Mouse (Mus musculus) intestine, postnatal 0 days (tissue): Measurements from ENCODE around the gene Pdzd2. TPM values are rescaled to one million over a fixed set of nuclear protein-coding genes. Genes with fewer than 3 reads are reported as not detected.
A peak's percentile ranks its signal among the peaks of the same experiment; 100 is the strongest.

Source experiments
- ATAC-seq: fragments of 200-750 bp; cut with Nextera tagmentation; 2 replicates; pipeline ENCODE4 v1.8.0; 2017; ENCODE audit warnings: mild to moderate bottlenecking, moderate TSS enrichment, moderate library complexity
- H3K27ac ChIP-seq: fragments of 300-500 bp; sonication (generic); 2 replicates; pipeline ENCODE4 v1.5.1; 2014; ENCODE audit warnings: mild to moderate bottlenecking, low read depth, low read length, moderate library complexity
- H3K27me3 ChIP-seq: fragments of 300-500 bp; sonication (generic); replicated peaks from 2 replicates; pipeline ENCODE4 v1.6.1; 2014; ENCODE audit warnings: low read length, mixed read lengths; ENCODE audit not compliant: control insufficient read depth, insufficient read depth
- H3K36me3 ChIP-seq: fragments of 300-500 bp; sonication (generic); 2 replicates; pipeline ENCODE4 v1.6.1; 2014; ENCODE audit warnings: mild to moderate bottlenecking, moderate library complexity; ENCODE audit not compliant: control insufficient read depth, insufficient read depth
- H3K4me1 ChIP-seq: fragments of 300-500 bp; sonication (generic); replicated peaks from 2 replicates; pipeline ENCODE4 v1.6.1; 2014; ENCODE audit warnings: antibody characterized with exemption, low read length, mixed read lengths; ENCODE audit not compliant: control insufficient read depth, insufficient read depth
- H3K4me2 ChIP-seq: fragments of 300-500 bp; sonication (generic); replicated peaks from 2 replicates; pipeline ENCODE4 v1.6.1; 2014; ENCODE audit warnings: low read depth, mild to moderate bottlenecking, moderate library complexity
- H3K4me3 ChIP-seq: fragments of 300-500 bp; sonication (generic); 2 replicates; pipeline ENCODE4 v1.5.1; 2014; ENCODE audit warnings: low read depth, low read length
- H3K9ac ChIP-seq: fragments of 300-500 bp; sonication (generic); 2 replicates; pipeline ENCODE4 v1.6.1; 2014; ENCODE audit warnings: mild to moderate bottlenecking, low read depth, low read length
- H3K9me3 ChIP-seq: fragments of 300-500 bp; sonication (generic); 2 replicates; pipeline ENCODE4 v1.6.1; 2016; ENCODE audit warnings: mixed run types; ENCODE audit not compliant: control insufficient read depth
- CTCF ChIP-seq: sonication (generic); IDR thresholded peaks from 2 replicates; pipeline ENCODE4 v1.5.1; 2016; ENCODE audit warnings: low read depth, mild to moderate bottlenecking, control low read depth, antibody characterized with exemption, moderate library complexity
- WGBS: fragments of 180-500 bp; shearing (Covaris S2); extraction: QIAGEN DNeasy Blood & Tissue Kit; methylation state at CpG from one replicate; pipeline ENCODE4 v1.1.7; 2014; 5-methylcytosine and 5-hydroxymethylcytosine counted together
- polyA plus RNA-seq: library from polyadenylated mRNA; unstranded; fragments of >200 nt; fragmentation: Nextera tagmentation; extraction: Ambion mirVana; gene quantifications from 2 replicates; pipeline ENCODE4 v1.2.1, GENCODE M21; 2015

Gene Pdzd2
- polyA plus RNA-seq, 1 experiment from 2014 or later = 10.1 TPM

DNA sequence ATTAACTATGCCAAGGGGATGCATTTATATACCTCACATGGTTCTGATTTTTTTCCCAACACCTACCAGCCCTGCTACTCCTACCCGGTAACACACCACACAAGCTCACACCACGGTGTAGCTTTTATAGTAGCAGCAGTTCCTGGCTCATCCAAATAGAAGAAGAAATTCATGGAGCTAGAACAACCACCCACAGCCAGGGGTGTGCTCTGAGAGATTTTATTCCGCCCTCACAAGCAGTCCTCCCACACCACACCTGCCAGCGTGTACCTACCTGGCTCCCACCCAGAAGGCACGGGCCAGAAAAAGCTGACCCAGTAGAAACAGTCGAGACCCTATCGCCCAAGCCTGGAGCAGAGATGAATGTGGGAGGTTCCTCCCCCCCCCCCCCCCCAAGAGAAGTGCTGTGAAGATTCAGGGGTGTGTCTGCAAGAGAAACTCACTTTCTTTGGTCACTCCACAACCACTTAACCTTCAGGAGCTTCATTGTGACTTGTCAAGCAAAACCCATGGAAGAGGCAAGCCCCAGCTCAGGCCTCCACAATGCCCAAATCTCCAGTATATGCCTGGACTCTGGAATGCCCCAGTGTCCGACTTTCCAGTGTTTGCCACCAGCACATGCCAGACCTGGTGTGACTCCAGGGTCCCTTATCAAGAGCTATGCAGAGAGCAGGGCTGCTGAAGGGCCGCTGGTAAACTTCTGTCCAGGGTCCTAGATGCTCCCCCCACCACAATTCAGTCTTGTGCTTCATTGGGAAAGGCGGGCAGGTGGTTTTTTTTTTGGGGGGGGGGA is 1.2 kb downstream of the Pdzd2 start:
- Histone ChIP-seq H3K27ac (no peak overlapping the region), H3K9me3 (no peaks in the 10 kb centered on the region), H3K4me2 (no peak overlapping the region), H3K27me3 (peaks cover 55% of the 10 kb centered on the region), H3K4me3 (peak overlapping the region; percentile 51; the same call in 1 of the 2 replicates), H3K4me1 (peaks cover 7% of the 10 kb centered on the region; the same call in 1 of the 2 replicates), H3K9ac (no peak overlapping the region), H3K36me3 (no peaks in the 10 kb centered on the region)
- no peak for ATAC-seq
- WGBS = 39% methylated on average over 10 of the region's 10 CpGs
- no peak for TF ChIP-seq CTCF

DNA sequence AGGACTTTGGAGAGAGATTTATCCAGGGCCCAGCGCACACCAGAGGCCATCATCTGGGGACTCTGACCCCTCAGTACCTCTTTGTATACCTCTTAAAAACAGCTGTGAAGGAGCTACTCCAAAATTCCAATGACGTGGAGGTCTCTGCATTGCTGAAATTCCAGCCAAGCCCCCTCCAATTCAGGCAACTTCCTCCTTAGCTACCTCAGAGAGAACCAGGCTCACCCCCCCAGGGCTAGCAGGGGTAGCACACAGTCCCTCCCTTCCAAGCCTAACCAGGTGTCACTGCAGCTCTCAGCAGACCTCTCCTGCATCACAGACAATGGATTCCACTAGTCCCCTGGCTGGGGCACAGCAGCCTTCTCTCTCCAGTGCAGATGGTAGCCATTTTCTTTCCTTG is 4.5 kb downstream of the Pdzd2 start:
- Histone ChIP-seq H3K4me2 (no peak overlapping the region), H3K4me1 (peaks cover 7% of the 10 kb centered on the region; the same call in 1 of the 2 replicates), H3K27me3 (peaks cover 35% of the 10 kb centered on the region), H3K9ac (no peak overlapping the region), H3K36me3 (no peaks in the 10 kb centered on the region), H3K27ac (no peak overlapping the region), H3K9me3 (no peaks in the 10 kb centered on the region), H3K4me3 (no peak overlapping the region)
- WGBS = 48% methylated on average over 2 of the region's 2 CpGs
- ATAC-seq = no peak
- no peak for TF ChIP-seq CTCF

DNA sequence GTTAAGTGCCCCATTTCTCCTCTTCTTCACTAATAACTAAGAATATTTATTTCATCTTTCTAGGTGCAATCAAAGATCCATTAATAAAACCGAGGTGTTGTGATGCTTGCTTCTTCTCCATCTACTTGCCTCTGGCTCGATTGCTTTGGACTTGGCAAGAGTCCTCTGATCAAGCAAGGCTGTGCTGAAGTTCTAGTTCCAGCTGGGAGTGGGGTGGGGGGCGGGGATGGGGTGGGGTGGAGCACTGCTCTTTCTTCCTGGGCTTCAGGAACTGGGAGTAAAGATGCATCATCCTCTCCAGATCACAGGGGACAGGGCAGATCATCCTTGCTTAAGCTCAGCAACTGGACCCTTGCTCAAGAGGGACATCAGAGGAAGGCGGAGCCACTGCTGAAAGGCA is 5.5 kb downstream of the Pdzd2 start:
- H3K27me3 ChIP-seq = peaks cover 25% of the 10 kb centered on the region
- H3K9ac ChIP-seq = no peak overlapping the region
- WGBS = 49% methylated on average over 4 of the region's 4 CpGs
- no peaks in the 10 kb centered on the region for H3K9me3 ChIP-seq
- no peaks in the 10 kb centered on the region for H3K36me3 ChIP-seq
- ATAC-seq = no peak
- no peak overlapping the region for H3K4me2 ChIP-seq
- no peak overlapping the region for H3K4me3 ChIP-seq
- no peak for TF ChIP-seq CTCF
- H3K4me1 ChIP-seq = peaks cover under 1% of the 10 kb centered on the region; the same call in 1 of the 2 replicates
- H3K27ac ChIP-seq = no peak overlapping the region

GRCm38 (mm10) chr15:12732613-12733012 is 7.1 kb downstream of the Pdzd2 start:
- H3K36me3 ChIP-seq = no peaks in the 10 kb centered on the region
- 71% methylated on average over 11 of the region's 11 CpGs for WGBS
- H3K4me2 ChIP-seq = no peak overlapping the region
- no peak overlapping the region for H3K9ac ChIP-seq
- no peak overlapping the region for H3K4me3 ChIP-seq
- no peaks in the 10 kb centered on the region for H3K4me1 ChIP-seq
- TF ChIP-seq CTCF = no peak
- H3K27me3 ChIP-seq = peaks cover 12% of the 10 kb centered on the region; the same call in 1 of the 2 replicates
- H3K9me3 ChIP-seq = no peaks in the 10 kb centered on the region
- ATAC-seq = no peak
- H3K27ac ChIP-seq = no peak overlapping the region

GRCm38 (mm10) chr15:12728381-12728780 is 11.3 kb downstream of the Pdzd2 start:
- no peak for TF ChIP-seq CTCF
- ATAC-seq = no peak
- 89% methylated on average over 4 of the region's 4 CpGs for WGBS

DNA sequence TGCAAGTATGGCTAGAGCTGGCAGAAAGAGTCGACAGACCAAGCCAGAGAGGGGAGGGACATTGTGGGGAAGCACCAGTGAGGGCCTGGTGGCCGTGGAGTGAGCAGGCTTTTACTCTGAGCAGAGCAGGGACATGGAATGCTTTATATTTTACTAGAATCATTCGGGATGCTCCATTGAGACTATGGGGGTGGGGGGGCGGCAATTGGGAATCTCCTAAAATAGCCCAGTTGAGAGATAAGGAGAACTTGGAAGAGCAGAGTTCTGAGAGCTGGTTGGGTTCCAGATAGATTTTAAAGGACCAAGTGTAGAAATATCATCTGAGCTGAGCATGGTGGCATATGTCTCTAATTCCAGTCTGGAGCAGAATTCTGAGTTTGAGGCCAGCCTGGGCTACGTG is 14.5 kb downstream of the Pdzd2 start:
- TF ChIP-seq CTCF = no peak

More at GRCm38 (mm10) chr15:12728381-12728780, 11.3 kb downstream of the Pdzd2 start:
- no peaks in the 10 kb centered on the region; the same call in 1 of the 2 replicates for H3K27me3 ChIP-seq
- H3K4me3 ChIP-seq = no peak overlapping the region
- no peak overlapping the region for H3K9ac ChIP-seq
- no peaks in the 10 kb centered on the region for H3K4me1 ChIP-seq
- H3K9me3 ChIP-seq = no peaks in the 10 kb centered on the region
- H3K4me2 ChIP-seq = no peak overlapping the region
- H3K36me3 ChIP-seq = no peaks in the 10 kb centered on the region
- H3K27ac ChIP-seq = no peak overlapping the region

More for the DNA sequence above, 14.5 kb downstream of the Pdzd2 start:
- no peak for ATAC-seq
- Histone ChIP-seq H3K9ac (no peak overlapping the region), H3K27ac (no peak overlapping the region), H3K4me1 (no peaks in the 10 kb centered on the region), H3K4me3 (no peak overlapping the region), H3K27me3 (no peaks in the 10 kb centered on the region), H3K36me3 (no peaks in the 10 kb centered on the region), H3K4me2 (no peak overlapping the region), H3K9me3 (no peaks in the 10 kb centered on the region)
- WGBS = 68% methylated on average over 5 of the region's 5 CpGs
